Mouse (Mus musculus): ENCODE results near the gene Phf5a. TPM values are rescaled to one million over a fixed set of nuclear protein-coding genes. Genes with fewer than 3 reads are reported as not detected.
A peak's percentile ranks its signal among the peaks of the same experiment; 100 is the strongest.

Phf5a gene
- polyA plus RNA-seq, 1 experiment from 2014 or later, result 122 TPM

- no peak overlapping the region for H3K9ac ChIP-seq (ENCODE audit: low read depth, low read length)
- H3K36me3 ChIP-seq (ENCODE audit: control insufficient read depth, insufficient read depth, low read length), result peaks cover 21% of the 10 kb centered on the region; the same call in 1 of the 2 replicates
- ATAC-seq, result no peak
Measured at GRCm38 (mm10) chr15:81889175-81889574, 17.5 kb upstream of the Phf5a start.

DNA sequence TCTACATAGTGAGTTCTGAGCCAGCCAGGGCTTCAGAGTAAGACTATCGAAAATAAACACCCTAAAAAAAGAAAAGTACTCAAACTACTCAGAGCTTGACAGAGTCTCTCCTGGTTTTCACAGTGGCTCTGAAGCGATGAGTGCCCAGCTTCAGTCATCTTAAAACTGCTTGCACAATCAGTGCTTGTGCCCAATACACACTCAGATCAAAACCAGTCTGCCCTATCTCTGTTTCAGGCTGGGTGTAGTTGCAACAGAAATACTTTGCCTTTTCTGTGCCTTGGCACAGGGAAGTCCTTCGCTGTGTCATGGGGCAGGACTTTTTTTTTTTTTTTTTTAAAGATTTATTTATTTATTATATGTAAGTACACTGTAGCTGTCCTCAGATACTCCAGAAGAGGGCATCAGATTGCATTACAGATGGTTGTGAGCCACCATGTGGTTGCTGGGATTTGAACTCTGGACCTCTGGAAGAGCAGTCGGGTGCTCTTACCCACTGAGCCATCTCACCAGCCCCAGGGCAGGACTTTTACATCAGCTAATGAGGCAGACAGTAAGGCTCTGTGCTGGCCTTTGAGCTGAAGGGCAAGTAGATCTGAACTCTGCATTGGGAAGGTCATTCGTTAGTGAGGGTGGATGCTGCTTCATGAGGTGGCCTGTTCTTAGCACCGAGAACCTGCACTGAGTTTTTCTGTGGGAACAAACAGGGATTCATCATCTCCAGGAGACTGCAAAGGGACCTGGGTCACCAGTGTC is 15.3 kb upstream of the Phf5a start:
- Histone ChIP-seq H3K9ac (ENCODE audit: low read depth, low read length) (no peak overlapping the region), H3K9me3 (ENCODE audit: control insufficient read depth, low read length) (no peaks in the 10 kb centered on the region), H3K27me3 (replicated peaks; ENCODE audit: control insufficient read depth, insufficient read depth, low read length) (no peaks in the 10 kb centered on the region), H3K4me1 (ENCODE audit: control insufficient read depth, insufficient read depth, low read length) (no peaks in the 10 kb centered on the region), H3K4me3 (ENCODE audit: low read length) (no peak overlapping the region), H3K36me3 (ENCODE audit: control insufficient read depth, insufficient read depth, low read length) (0 out of 2 replicates have a peak, but pooled peaks cover 17% of the 10 kb centered on the region), H3K27ac (ENCODE audit: low read length) (no peak overlapping the region), H3K4me2 (ENCODE audit: low read depth, low read length) (no peak overlapping the region)
- WGBS, result 93% methylated on average over 6 of the region's 6 CpGs
- ATAC-seq, result no peak

More at GRCm38 (mm10) chr15:81889175-81889574, 17.5 kb upstream of the Phf5a start:
- Histone ChIP-seq H3K27me3 (replicated peaks; ENCODE audit: control insufficient read depth, insufficient read depth, low read length) (no peaks in the 10 kb centered on the region), H3K4me3 (ENCODE audit: low read length) (no peak overlapping the region), H3K4me1 (ENCODE audit: control insufficient read depth, insufficient read depth, low read length) (no peaks in the 10 kb centered on the region), H3K4me2 (ENCODE audit: low read depth, low read length) (no peak overlapping the region), H3K27ac (ENCODE audit: low read length) (no peak overlapping the region), H3K9me3 (ENCODE audit: control insufficient read depth, low read length) (no peaks in the 10 kb centered on the region)
- WGBS, result 94% methylated on average over 7 of the region's 7 CpGs

GRCm38 (mm10) chr15:81885418-81885934 is 13.8 kb upstream of the Phf5a start:
- no peaks in the 10 kb centered on the region for H3K4me1 ChIP-seq (ENCODE audit: control insufficient read depth, insufficient read depth, low read length)
- no peak overlapping the region for H3K27ac ChIP-seq (ENCODE audit: low read length)
- ATAC-seq, result no peak
- H3K4me3 ChIP-seq (ENCODE audit: low read length), result no peak overlapping the region
- no peak overlapping the region for H3K4me2 ChIP-seq (ENCODE audit: low read depth, low read length)
- H3K9ac ChIP-seq (ENCODE audit: low read depth, low read length), result no peak overlapping the region
- H3K9me3 ChIP-seq (ENCODE audit: control insufficient read depth, low read length), result no peaks in the 10 kb centered on the region
- no peaks in the 10 kb centered on the region for H3K27me3 ChIP-seq (replicated peaks; ENCODE audit: control insufficient read depth, insufficient read depth, low read length)
- WGBS, result 95% methylated on average over 3 of the region's 3 CpGs
- 0 out of 2 replicates have a peak, but pooled peaks cover 7% of the 10 kb centered on the region for H3K36me3 ChIP-seq (ENCODE audit: control insufficient read depth, insufficient read depth, low read length)

DNA sequence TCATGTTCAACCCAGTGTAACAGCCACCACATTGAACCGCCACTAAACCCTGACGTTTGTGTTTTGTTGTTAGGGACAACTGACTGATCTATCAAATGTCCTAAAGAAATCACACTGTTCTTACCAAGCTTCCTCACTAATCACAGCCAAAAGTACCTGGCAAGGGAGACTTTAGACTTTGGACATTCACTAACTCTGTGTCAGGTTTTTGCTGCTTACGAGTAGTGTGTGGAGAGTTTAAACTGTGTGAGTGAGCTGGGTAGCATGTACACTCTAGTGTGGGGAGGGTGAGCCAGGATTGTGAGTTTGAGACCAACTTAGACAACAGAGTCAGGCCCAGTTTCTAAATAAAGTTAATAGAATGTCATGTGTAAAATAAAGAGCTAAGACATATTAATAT is 10.6 kb upstream of the Phf5a start:
- Histone ChIP-seq H3K9ac (ENCODE audit: low read depth, low read length) (no peak overlapping the region), H3K4me2 (ENCODE audit: low read depth, low read length) (no peak overlapping the region), H3K9me3 (ENCODE audit: control insufficient read depth, low read length) (no peaks in the 10 kb centered on the region), H3K27me3 (replicated peaks; ENCODE audit: control insufficient read depth, insufficient read depth, low read length) (no peaks in the 10 kb centered on the region), H3K4me3 (ENCODE audit: low read length) (no peak overlapping the region), H3K4me1 (ENCODE audit: control insufficient read depth, insufficient read depth, low read length) (peaks cover 7% of the 10 kb centered on the region; the same call in 1 of the 2 replicates), H3K27ac (ENCODE audit: low read length) (0 out of 2 replicates have a peak overlapping the region, but pooled peaks have one; percentile 3), H3K36me3 (ENCODE audit: control insufficient read depth, insufficient read depth, low read length) (0 out of 2 replicates have a peak, but pooled peaks cover 5% of the 10 kb centered on the region)
- WGBS, result 76% methylated on average over 3 of the region's 3 CpGs
- ATAC-seq, result no peak; the same call in 1 of the 2 replicates

- Histone ChIP-seq H3K4me2 (ENCODE audit: low read depth, low read length) (no peak overlapping the region), H3K27ac (ENCODE audit: low read length) (no peak overlapping the region), H3K4me1 (ENCODE audit: control insufficient read depth, insufficient read depth, low read length) (peaks cover 7% of the 10 kb centered on the region; the same call in 1 of the 2 replicates), H3K27me3 (replicated peaks; ENCODE audit: control insufficient read depth, insufficient read depth, low read length) (no peaks in the 10 kb centered on the region), H3K36me3 (ENCODE audit: control insufficient read depth, insufficient read depth, low read length) (0 out of 2 replicates have a peak, but pooled peaks cover 5% of the 10 kb centered on the region), H3K9ac (ENCODE audit: low read depth, low read length) (no peak overlapping the region), H3K9me3 (ENCODE audit: control insufficient read depth, low read length) (no peaks in the 10 kb centered on the region), H3K4me3 (ENCODE audit: low read length) (no peak overlapping the region)
- 73% methylated on average over 5 of the region's 5 CpGs for WGBS
- ATAC-seq, result no peak
Measured at GRCm38 (mm10) chr15:81879531-81880401, 8.1 kb upstream of the Phf5a start.

GRCm38 (mm10) chr15:81872262-81873136 is 788 bp upstream of the Phf5a start, which contains the start of gene Aco2:
Gene Aco2, plus strand, starts transcription at chr15:81872309.
- H3K27ac ChIP-seq (ENCODE audit: low read length), result peak within 1 kb of the TSS; percentile 99
- no peaks in the 10 kb centered on the region for H3K27me3 ChIP-seq (replicated peaks; ENCODE audit: control insufficient read depth, insufficient read depth, low read length)
- WGBS, result under 1% methylated on average over 53 of the region's 53 CpGs
- H3K9me3 ChIP-seq (ENCODE audit: control insufficient read depth, low read length), result no peaks in the 10 kb centered on the region
- peak within 1 kb of the TSS; percentile 83 for H3K4me3 ChIP-seq (ENCODE audit: low read length)
- peak within 1 kb of the TSS; percentile 82 for H3K4me2 ChIP-seq (ENCODE audit: low read depth, low read length)
- peak within 1 kb of the TSS; percentile 89 for H3K9ac ChIP-seq (ENCODE audit: low read depth, low read length)
- peaks cover 3% of the 10 kb centered on the region; the same call in 1 of the 2 replicates for H3K36me3 ChIP-seq (ENCODE audit: control insufficient read depth, insufficient read depth, low read length)
- ATAC-seq, result peak; percentile 90
- peaks cover 8% of the 10 kb centered on the region; the same call in 1 of the 2 replicates for H3K4me1 ChIP-seq (ENCODE audit: control insufficient read depth, insufficient read depth, low read length)

- Histone ChIP-seq H3K4me3 (ENCODE audit: low read length) (no peak overlapping the region), H3K36me3 (ENCODE audit: control insufficient read depth, insufficient read depth, low read length) (peaks cover 11% of the 10 kb centered on the region; the same call in 1 of the 2 replicates), H3K27me3 (replicated peaks; ENCODE audit: control insufficient read depth, insufficient read depth, low read length) (no peaks in the 10 kb centered on the region), H3K9ac (ENCODE audit: low read depth, low read length) (no peak overlapping the region), H3K4me1 (ENCODE audit: control insufficient read depth, insufficient read depth, low read length) (peaks cover 8% of the 10 kb centered on the region; the same call in 1 of the 2 replicates), H3K4me2 (ENCODE audit: low read depth, low read length) (no peak overlapping the region), H3K27ac (ENCODE audit: low read length) (no peak overlapping the region), H3K9me3 (ENCODE audit: control insufficient read depth, low read length) (no peaks in the 10 kb centered on the region)
- no peak for ATAC-seq
- 95% methylated on average over 5 of the region's 5 CpGs for WGBS
Measured at GRCm38 (mm10) chr15:81869985-81870384, 1.7 kb downstream of the Phf5a start.

DNA sequence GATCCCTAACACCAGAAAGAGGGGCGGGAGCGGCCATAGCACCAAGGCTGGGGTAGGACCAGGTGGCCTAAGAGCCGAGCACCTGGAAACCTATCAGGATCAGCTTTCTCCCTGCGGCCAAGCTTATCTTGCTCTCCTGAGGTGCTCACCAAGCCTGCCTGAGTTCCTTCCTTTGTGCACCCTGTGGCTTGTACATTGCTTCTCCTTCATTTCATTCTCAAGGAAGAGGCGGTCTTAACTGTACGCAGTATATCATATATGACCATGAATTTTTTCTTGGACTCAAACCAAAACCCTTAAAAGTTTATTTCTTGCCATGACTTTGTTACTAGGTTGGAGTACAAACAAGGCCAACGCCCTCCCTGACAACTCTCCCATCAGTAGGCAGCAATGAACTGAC is 7.5 kb downstream of the Phf5a start:
- H3K4me2 ChIP-seq (ENCODE audit: low read depth, low read length), result no peak overlapping the region
- H3K4me3 ChIP-seq (ENCODE audit: low read length), result no peak overlapping the region
- no peak overlapping the region for H3K27ac ChIP-seq (ENCODE audit: low read length)
- H3K36me3 ChIP-seq (ENCODE audit: control insufficient read depth, insufficient read depth, low read length), result peaks cover 11% of the 10 kb centered on the region
- H3K27me3 ChIP-seq (replicated peaks; ENCODE audit: control insufficient read depth, insufficient read depth, low read length), result no peaks in the 10 kb centered on the region
- H3K9ac ChIP-seq (ENCODE audit: low read depth, low read length), result no peak overlapping the region
- WGBS, result 92% methylated on average over 7 of the region's 7 CpGs
- no peaks in the 10 kb centered on the region for H3K9me3 ChIP-seq (ENCODE audit: control insufficient read depth, low read length)
- no peak for ATAC-seq
- no peaks in the 10 kb centered on the region for H3K4me1 ChIP-seq (ENCODE audit: control insufficient read depth, insufficient read depth, low read length)

Measured in intestine, embryonic 16.5 days (tissue).